Mouse (Mus musculus): ENCODE data around the gene Myl6. TPM values are rescaled to one million over a fixed set of nuclear protein-coding genes. Genes with fewer than 3 reads are reported as not detected.

The Myl6 gene
- polyA plus RNA-seq, 1 experiment from 2014 or later = 524 TPM

- no peak for DNase-seq
- WGBS (ENCODE audit: insufficient replicate concordance) = 14% methylated on average over 4 of the region's 4 CpGs
- Histone ChIP-seq H3K27me3 (no peaks in the 10 kb centered on the region), H3K4me3 (replicated peaks) (no peak overlapping the region), H3K27ac (no peak overlapping the region), H3K9ac (no peak overlapping the region), H3K4me1 (replicated peaks) (peaks cover 5% of the 10 kb centered on the region; the same call in 1 of the 2 replicates), H3K9me3 (replicated peaks) (no peaks in the 10 kb centered on the region), H3K36me3 (peaks cover 8% of the 10 kb centered on the region), H3K4me2 (no peak overlapping the region)
- no peak for ATAC-seq (ENCODE audit: low read depth)
Measured at GRCm38 (mm10) chr10:128445407-128445806, 48.5 kb downstream of the Myl6 start.

DNA sequence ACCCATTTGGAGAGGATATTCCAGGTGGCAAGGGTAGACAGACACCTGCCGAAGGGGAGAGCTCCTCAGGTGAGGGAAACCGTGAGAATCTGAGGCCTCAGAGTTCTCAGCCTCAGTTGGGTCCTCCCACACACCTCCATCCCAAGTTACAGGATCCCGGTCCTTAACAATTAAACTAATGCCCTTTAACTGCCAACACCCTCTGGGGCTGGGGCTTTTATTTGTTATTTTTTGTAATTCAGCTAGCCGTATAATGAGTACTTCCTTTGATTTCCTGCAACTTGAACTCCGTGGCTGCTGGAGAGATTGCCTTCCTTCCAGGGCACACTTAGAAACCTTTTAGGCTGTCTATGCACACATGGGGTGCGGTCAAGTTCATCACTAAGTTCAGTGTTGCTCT is 49.6 kb downstream of the Myl6 start:
- Histone ChIP-seq H3K27me3 (no peaks in the 10 kb centered on the region), H3K27ac (no peak overlapping the region), H3K4me1 (replicated peaks) (peaks cover 5% of the 10 kb centered on the region; the same call in 1 of the 2 replicates), H3K36me3 (peaks cover 14% of the 10 kb centered on the region), H3K4me3 (replicated peaks) (no peak overlapping the region), H3K9me3 (replicated peaks) (no peaks in the 10 kb centered on the region), H3K9ac (no peak overlapping the region), H3K4me2 (no peak overlapping the region)
- ATAC-seq (ENCODE audit: low read depth) = no peak
- 67% methylated on average over 6 of the region's 6 CpGs for WGBS (ENCODE audit: insufficient replicate concordance)
- no peak for DNase-seq

DNA sequence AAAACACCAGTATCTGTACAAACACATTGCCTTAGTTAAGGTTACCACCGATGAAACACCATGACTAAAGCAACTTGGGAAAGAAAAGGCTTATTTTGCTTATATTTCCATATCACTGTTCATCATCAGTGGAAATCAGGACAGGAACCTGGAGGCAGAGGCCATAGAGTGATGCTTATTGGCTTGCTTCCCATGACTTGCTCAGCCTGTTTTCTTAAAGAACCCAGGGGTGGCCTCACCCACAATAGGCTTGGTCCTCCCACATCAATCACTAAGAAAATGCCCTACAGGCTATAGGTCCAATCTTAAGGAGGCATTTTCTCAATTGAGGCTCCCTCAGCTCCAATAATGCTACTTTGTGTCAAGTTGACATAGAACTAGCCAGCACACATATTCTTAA is 51.2 kb downstream of the Myl6 start:
- no peak overlapping the region for H3K9ac ChIP-seq
- H3K27me3 ChIP-seq = no peaks in the 10 kb centered on the region
- ATAC-seq (ENCODE audit: low read depth) (no peak), DNase-seq (no peak)
- H3K9me3 ChIP-seq (replicated peaks) = no peaks in the 10 kb centered on the region
- H3K4me3 ChIP-seq (replicated peaks) = no peak overlapping the region
- H3K4me2 ChIP-seq = no peak overlapping the region
- no peak overlapping the region for H3K27ac ChIP-seq
- H3K4me1 ChIP-seq (replicated peaks) = peaks cover 8% of the 10 kb centered on the region; the same call in 1 of the 2 replicates
- WGBS (ENCODE audit: insufficient replicate concordance) = 52% methylated on average over 1 of the region's 1 CpGs
- peaks cover 28% of the 10 kb centered on the region for H3K36me3 ChIP-seq

DNA sequence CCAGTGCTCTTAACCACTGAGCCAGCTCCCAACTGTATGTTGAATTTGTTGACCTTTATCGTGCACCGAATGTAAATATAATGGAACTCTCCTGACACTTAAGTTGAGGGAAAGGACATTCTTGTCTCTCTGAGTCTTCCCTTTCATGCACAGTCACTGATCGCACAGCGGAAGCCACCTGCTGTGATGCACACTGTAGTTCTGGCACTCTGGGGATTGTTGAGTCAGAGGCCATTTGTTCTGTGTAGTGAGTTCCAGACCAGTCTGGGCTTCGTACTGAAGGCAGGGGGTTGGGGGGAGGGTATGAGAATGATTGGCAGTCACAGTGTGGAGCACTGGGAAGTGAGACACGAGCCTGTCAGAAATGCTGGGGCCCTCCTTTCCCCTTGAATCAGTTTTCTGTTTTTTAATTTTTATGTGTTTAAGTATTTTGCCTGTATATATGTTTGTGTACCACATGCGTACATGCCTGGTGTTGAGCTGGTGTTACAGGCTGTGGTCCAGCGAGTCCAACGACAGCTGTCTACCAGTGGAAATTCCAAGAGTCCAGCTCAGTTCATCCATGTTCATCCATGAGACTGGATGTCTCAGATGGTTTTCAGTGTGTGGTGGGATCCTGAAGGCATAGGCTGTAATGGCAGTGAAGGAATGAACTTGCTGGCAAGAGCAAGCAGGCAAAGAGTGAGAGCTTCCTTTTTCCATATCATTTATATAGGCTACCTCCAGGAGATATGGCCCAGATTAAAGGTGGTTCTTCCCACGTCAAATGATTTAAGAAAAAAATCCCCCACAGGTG is 52.4 kb downstream of the Myl6 start:
- 77% methylated on average over 10 of the region's 10 CpGs for WGBS (ENCODE audit: insufficient replicate concordance)
- DNase-seq (no peak), ATAC-seq (ENCODE audit: low read depth) (no peak)
- H3K27me3 ChIP-seq = no peaks in the 10 kb centered on the region
- peaks cover 8% of the 10 kb centered on the region; the same call in 1 of the 2 replicates for H3K4me1 ChIP-seq (replicated peaks)
- peaks cover 39% of the 10 kb centered on the region for H3K36me3 ChIP-seq
- H3K27ac ChIP-seq = no peak overlapping the region
- H3K9ac ChIP-seq = no peak overlapping the region
- H3K4me3 ChIP-seq (replicated peaks) = no peak overlapping the region
- no peaks in the 10 kb centered on the region for H3K9me3 ChIP-seq (replicated peaks)
- no peak overlapping the region for H3K4me2 ChIP-seq

Small RNAs within 50 kb of the gene (microRNA-seq; reads per million reads assigned to microRNA genes)
- gene Mir6916 = not detected
- 1.8 reads per million for gene Mir8105

Other genes with a start within 250 kb of the Myl6 start
- 0.31 and 0.49 TPM in 2 replicates for gene Apon, start 240.0 kb downstream of the Myl6 start, polyA plus RNA-seq (2015; fragmentation: Nextera tagmentation; extraction: Ambion mirVana)
- gene Apof, start 225.5 kb downstream of the Myl6 start, polyA plus RNA-seq (2015; fragmentation: Nextera tagmentation; extraction: Ambion mirVana) = 46.0 and 46.6 TPM in 2 replicates
- 5.7 and 6.3 TPM in 2 replicates for gene Stat2, start 223.6 kb downstream of the Myl6 start, polyA plus RNA-seq (2015; fragmentation: Nextera tagmentation; extraction: Ambion mirVana)
- 0.10 TPM in 1 of 2 replicates, not detected in the other for gene Il23a, start 195.4 kb downstream of the Myl6 start, polyA plus RNA-seq (2015; fragmentation: Nextera tagmentation; extraction: Ambion mirVana)
- gene Pan2, start 190.8 kb downstream of the Myl6 start, polyA plus RNA-seq (2015; fragmentation: Nextera tagmentation; extraction: Ambion mirVana) = 11.8 and 14.4 TPM in 2 replicates
- gene Cnpy2, start 171.7 kb downstream of the Myl6 start, polyA plus RNA-seq (2015; fragmentation: Nextera tagmentation; extraction: Ambion mirVana) = 99.7 and 105 TPM in 2 replicates
- gene Cs, start 156.4 kb downstream of the Myl6 start, polyA plus RNA-seq (2015; fragmentation: Nextera tagmentation; extraction: Ambion mirVana) = 149 and 170 TPM in 2 replicates
- 4.6 and 4.8 TPM in 2 replicates for gene Coq10a, start 125.1 kb downstream of the Myl6 start, polyA plus RNA-seq (2015; fragmentation: Nextera tagmentation; extraction: Ambion mirVana)
- 5.0 and 5.1 TPM in 2 replicates for gene Ankrd52, start 117.0 kb downstream of the Myl6 start, polyA plus RNA-seq (2015; fragmentation: Nextera tagmentation; extraction: Ambion mirVana)
- 30.5 and 32.8 TPM in 2 replicates for gene Slc39a5, start 92.9 kb downstream of the Myl6 start, polyA plus RNA-seq (2015; fragmentation: Nextera tagmentation; extraction: Ambion mirVana)
- gene Nabp2, start 82.7 kb downstream of the Myl6 start, polyA plus RNA-seq (2015; fragmentation: Nextera tagmentation; extraction: Ambion mirVana) = 57.3 and 64.4 TPM in 2 replicates
- 9.0 and 10.7 TPM in 2 replicates for gene Rnf41, start 82.5 kb downstream of the Myl6 start, polyA plus RNA-seq (2015; fragmentation: Nextera tagmentation; extraction: Ambion mirVana)
- 18.5 and 30.1 TPM in 2 replicates for gene Smarcc2, start 34.9 kb downstream of the Myl6 start, polyA plus RNA-seq (2015; fragmentation: Nextera tagmentation; extraction: Ambion mirVana)
- gene Myl6b, start 4.5 kb upstream of the Myl6 start, polyA plus RNA-seq (2015; fragmentation: Nextera tagmentation; extraction: Ambion mirVana) = 1.2 and 1.3 TPM in 2 replicates
- 9.9 and 10.6 TPM in 2 replicates for gene Esyt1, start 31.7 kb upstream of the Myl6 start, polyA plus RNA-seq (2015; fragmentation: Nextera tagmentation; extraction: Ambion mirVana)
- 6.2 and 7.1 TPM in 2 replicates for gene Zc3h10, start 53.6 kb upstream of the Myl6 start, polyA plus RNA-seq (2015; fragmentation: Nextera tagmentation; extraction: Ambion mirVana)
- gene Rpl41, start 55.2 kb upstream of the Myl6 start, polyA plus RNA-seq (2015; fragmentation: Nextera tagmentation; extraction: Ambion mirVana) = 2,776 and 3,150 TPM in 2 replicates
- 207 and 228 TPM in 2 replicates for gene Pa2g4, start 71.8 kb upstream of the Myl6 start, polyA plus RNA-seq (2015; fragmentation: Nextera tagmentation; extraction: Ambion mirVana)
- 1.2 and 1.9 TPM in 2 replicates for gene Erbb3, start 95.5 kb upstream of the Myl6 start, polyA plus RNA-seq (2015; fragmentation: Nextera tagmentation; extraction: Ambion mirVana)
- gene Rps26, start 132.6 kb upstream of the Myl6 start, polyA plus RNA-seq (2015; fragmentation: Nextera tagmentation; extraction: Ambion mirVana) = 486 and 551 TPM in 2 replicates
- gene Ikzf4, start 151.8 kb upstream of the Myl6 start, polyA plus RNA-seq (2015; fragmentation: Nextera tagmentation; extraction: Ambion mirVana) = 0.12 and 0.21 TPM in 2 replicates
- gene Suox, start 179.9 kb upstream of the Myl6 start, polyA plus RNA-seq (2015; fragmentation: Nextera tagmentation; extraction: Ambion mirVana) = 10.7 and 13.9 TPM in 2 replicates
- gene Rab5b, start 202.1 kb upstream of the Myl6 start, polyA plus RNA-seq (2015; fragmentation: Nextera tagmentation; extraction: Ambion mirVana) = 24.5 and 31.4 TPM in 2 replicates
- gene Pmel, start 210.1 kb upstream of the Myl6 start, polyA plus RNA-seq (2015; fragmentation: Nextera tagmentation; extraction: Ambion mirVana) = 0.30 and 0.52 TPM in 2 replicates
- gene Cdk2, start 210.9 kb upstream of the Myl6 start, polyA plus RNA-seq (2015; fragmentation: Nextera tagmentation; extraction: Ambion mirVana) = 61.1 and 71.9 TPM in 2 replicates

Measured in liver, embryonic 13.5 days (tissue).